Mouse (Mus musculus): ENCODE results near the gene Aph1c. TPM values are rescaled to one million over a fixed set of nuclear protein-coding genes. Genes with fewer than 3 reads are reported as not detected.

Aph1c gene
- polyA plus RNA-seq, 1 experiment from 2014 or later: 2.9 TPM

GRCm38 (mm10) chr9:66769275-66769674 lies 65.3 kb downstream of the Aph1c start:
- Histone ChIP-seq H3K4me2 (no peak overlapping the region), H3K4me3 (no peak overlapping the region), H3K9me3 (replicated peaks) (no peaks in the 10 kb centered on the region), H3K36me3 (ENCODE audit: poor library complexity, severe bottlenecking) (no peaks in the 10 kb centered on the region), H3K27ac (no peak overlapping the region), H3K4me1 (no peaks in the 10 kb centered on the region), H3K9ac (no peak overlapping the region), H3K27me3 (no peaks in the 10 kb centered on the region)
- ATAC-seq: no peak
- 87% methylated on average over 3 of the region's 3 CpGs for WGBS

GRCm38 (mm10) chr9:66768721-66769120 lies 65.8 kb downstream of the Aph1c start:
- H3K27me3 ChIP-seq: no peaks in the 10 kb centered on the region
- H3K9ac ChIP-seq: no peak overlapping the region
- no peaks in the 10 kb centered on the region for H3K36me3 ChIP-seq (ENCODE audit: poor library complexity, severe bottlenecking)
- H3K4me3 ChIP-seq: no peak overlapping the region
- ATAC-seq: no peak
- 77% methylated on average over 1 of the region's 1 CpGs for WGBS
- no peak overlapping the region for H3K4me2 ChIP-seq
- H3K9me3 ChIP-seq (replicated peaks): no peaks in the 10 kb centered on the region
- H3K4me1 ChIP-seq: no peaks in the 10 kb centered on the region
- H3K27ac ChIP-seq: no peak overlapping the region

Other genes with a start within 250 kb of the Aph1c start
- gene Usp3, start 241.6 kb downstream of the Aph1c start, polyA plus RNA-seq (2015; fragmentation: Nextera tagmentation; extraction: Ambion mirVana): 127 and 131 TPM in 2 replicates
- gene Car12, start 121.0 kb downstream of the Aph1c start, polyA plus RNA-seq (2015; fragmentation: Nextera tagmentation; extraction: Ambion mirVana): 2.5 and 3.1 TPM in 2 replicates
- gene Aph1b, start 39.2 kb downstream of the Aph1c start, polyA plus RNA-seq (2015; fragmentation: Nextera tagmentation; extraction: Ambion mirVana): 24.7 and 25.9 TPM in 2 replicates
- 0.22 and 0.31 TPM in 2 replicates for gene Gm10647, start 37.7 kb downstream of the Aph1c start, polyA plus RNA-seq (2015; fragmentation: Nextera tagmentation; extraction: Ambion mirVana)
- 41.0 and 43.8 TPM in 2 replicates for gene Rab8b, start 85.0 kb upstream of the Aph1c start, polyA plus RNA-seq (2015; fragmentation: Nextera tagmentation; extraction: Ambion mirVana)
- 470 and 585 TPM in 2 replicates for gene Rps27l, start 111.4 kb upstream of the Aph1c start, polyA plus RNA-seq (2015; fragmentation: Nextera tagmentation; extraction: Ambion mirVana)
- 8.1 and 8.5 TPM in 2 replicates for gene Lactb, start 140.8 kb upstream of the Aph1c start, polyA plus RNA-seq (2015; fragmentation: Nextera tagmentation; extraction: Ambion mirVana)
- 109 and 119 TPM in 2 replicates for gene Tpm1, start 214.7 kb upstream of the Aph1c start, polyA plus RNA-seq (2015; fragmentation: Nextera tagmentation; extraction: Ambion mirVana)

Data from forebrain, embryonic 13.5 days (tissue).